Mouse (Mus musculus) bone marrow, adult 2 months (tissue): Measurements from ENCODE around the gene Map3k1. TPM values are rescaled to one million over a fixed set of nuclear protein-coding genes. Genes with fewer than 3 reads are reported as not detected.

Experiments
- H3K27ac ChIP-seq: fragments of 200-500 bp; 2 replicates; pipeline ENCODE4 v1.5.1; 2012; ENCODE audit warnings: low read depth, mild to moderate bottlenecking, control low read depth, inconsistent platforms, low read length; ENCODE audit not compliant: control insufficient read depth, poor library complexity, insufficient read depth
- H3K4me1 ChIP-seq: fragments of 200-500 bp; 2 replicates; pipeline ENCODE4 v1.6.1; 2011; ENCODE audit warnings: low read length; ENCODE audit not compliant: control insufficient read depth, insufficient read depth
- H3K4me3 ChIP-seq: fragments of 200-500 bp; replicated peaks from 2 replicates; pipeline ENCODE3; 2011; ENCODE audit warnings: mild to moderate bottlenecking, low read depth, low read length, control low read depth; ENCODE audit not compliant: control insufficient read depth
- CTCF ChIP-seq: fragments of 200-500 bp; IDR thresholded peaks from 2 replicates; pipeline ENCODE4 v1.5.1; 2011; ENCODE audit warnings: low read length, control low read depth; ENCODE audit not compliant: control insufficient read depth, insufficient read depth
- POLR2A ChIP-seq: fragments of 200-500 bp; IDR thresholded peaks from 2 replicates; pipeline ENCODE4 v1.6.1; 2011; ENCODE audit warnings: low read depth, mild to moderate bottlenecking, control low read depth, low read length, borderline replicate concordance; ENCODE audit not compliant: control insufficient read depth
- WGBS: fragments of 180-500 bp; shearing (Covaris S2); methylation state at CpG from one replicate; pipeline ENCODE4 v1.1.7; 2018; 5-methylcytosine and 5-hydroxymethylcytosine counted together
- polyA plus RNA-seq: library from polyadenylated mRNA; stranded (reverse); fragments of >200 nt; gene quantifications from 2 replicates; pipeline ENCODE4 v1.2.4, GENCODE M21; 2011; ENCODE audit warnings: low replicate concordance; ENCODE audit not compliant: missing spikeins, insufficient read depth, insufficient read length

Gene Map3k1
- polyA plus RNA-seq, 1 experiment, result 30.7 TPM

DNA sequence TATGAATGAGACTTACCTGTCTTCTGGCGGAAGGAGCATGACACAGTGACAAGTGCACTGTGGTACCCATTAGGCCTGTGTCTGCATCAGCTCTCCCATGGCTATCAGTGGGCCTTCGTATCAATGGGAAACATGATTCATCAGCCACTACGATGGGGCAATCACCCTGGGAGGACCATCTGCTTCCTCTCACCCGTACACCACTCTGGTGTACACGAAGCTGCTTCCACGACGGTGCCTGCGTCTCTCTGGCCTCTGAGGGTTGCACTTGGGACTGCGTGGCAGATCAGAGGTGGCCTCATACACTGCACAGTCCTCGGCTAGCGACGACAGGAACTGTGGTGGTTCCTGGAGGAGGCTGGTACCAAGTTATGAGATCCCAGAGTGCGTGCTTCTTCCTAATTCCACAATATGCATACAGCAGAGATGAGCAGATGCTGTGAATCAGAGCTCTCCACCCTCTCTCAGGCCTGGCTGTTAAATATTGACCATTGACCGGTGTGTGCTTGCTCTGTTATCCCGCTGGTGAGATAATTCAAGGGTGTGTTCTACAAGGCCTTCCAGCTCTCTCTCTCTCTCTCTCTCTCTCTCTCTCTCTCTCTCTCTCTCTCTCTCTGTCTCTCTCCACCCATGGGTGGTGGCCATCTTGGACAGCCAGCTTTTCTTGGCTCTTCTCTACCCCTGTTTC lies 9.6 kb upstream of the Map3k1 start:
- TF ChIP-seq POLR2A, result no peak
- no peak for TF ChIP-seq CTCF
- peaks cover 6% of the 10 kb centered on the region for H3K4me1 ChIP-seq
- no peak overlapping the region for H3K4me3 ChIP-seq
- WGBS, result 34% methylated on average over 15 of the region's 15 CpGs
- H3K27ac ChIP-seq, result no peak overlapping the region

DNA sequence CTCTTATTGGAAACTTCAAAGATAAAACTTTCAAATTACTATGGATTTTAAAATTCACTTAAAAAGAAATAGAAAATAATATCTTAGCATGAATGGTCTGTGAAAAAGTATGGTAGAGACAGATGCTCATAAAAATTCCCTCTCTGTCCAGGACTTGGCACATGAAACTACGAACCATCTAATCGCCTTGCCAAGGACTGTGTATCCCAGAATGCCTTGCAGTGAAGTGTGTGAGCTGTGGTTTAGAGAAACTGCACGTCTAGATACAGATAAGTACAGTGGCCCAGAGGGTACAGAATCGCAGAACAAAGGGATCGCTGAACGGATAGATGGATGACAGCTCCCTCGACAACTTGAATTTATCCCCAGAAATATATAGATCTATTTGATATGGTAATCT lies 9.0 kb upstream of the Map3k1 start:
- WGBS, result 65% methylated on average over 7 of the region's 7 CpGs
- no peak for TF ChIP-seq CTCF
- no peak overlapping the region for H3K4me3 ChIP-seq
- H3K4me1 ChIP-seq, result peaks cover 6% of the 10 kb centered on the region
- no peak overlapping the region for H3K27ac ChIP-seq

- H3K4me3 ChIP-seq, result no peak overlapping the region
- 84% methylated on average over 3 of the region's 3 CpGs for WGBS
- peaks cover 4% of the 10 kb centered on the region for H3K4me1 ChIP-seq
- TF ChIP-seq CTCF, result no peak
- TF ChIP-seq POLR2A, result no peak
- no peak overlapping the region for H3K27ac ChIP-seq
These were observed 7.6 kb upstream of the Map3k1 start for GRCm38 (mm10) chr13:111816431-111816830.

- no peak overlapping the region for H3K27ac ChIP-seq
- no peak for TF ChIP-seq CTCF
- no peak for TF ChIP-seq POLR2A
- 91% methylated on average over 4 of the region's 4 CpGs for WGBS
These were observed 6.7 kb upstream of the Map3k1 start for GRCm38 (mm10) chr13:111815486-111815885.

DNA sequence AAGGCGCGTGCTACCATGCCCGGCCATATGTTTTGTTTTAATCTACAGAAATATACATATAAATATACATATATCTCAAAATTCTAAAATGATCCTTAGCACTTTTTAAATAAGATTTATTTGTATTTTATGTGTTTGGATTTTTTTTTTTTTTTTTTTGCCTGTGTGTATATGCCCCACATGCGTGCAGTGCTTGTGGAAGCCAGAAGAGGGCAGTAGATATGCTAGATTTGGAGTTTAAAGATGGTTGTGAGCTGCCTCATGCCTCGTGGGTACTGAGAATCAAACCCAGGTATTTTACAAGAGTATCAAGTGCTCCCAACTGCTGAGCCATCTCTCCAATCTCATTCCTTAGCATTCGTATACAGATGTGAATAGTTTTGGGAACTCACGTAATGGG lies 6.2 kb upstream of the Map3k1 start:
- TF ChIP-seq CTCF (no peak), POLR2A (no peak)
- Histone ChIP-seq H3K4me3 (no peak overlapping the region), H3K27ac (no peak overlapping the region), H3K4me1 (peaks cover 4% of the 10 kb centered on the region)
- 92% methylated on average over 7 of the region's 7 CpGs for WGBS

More at GRCm38 (mm10) chr13:111815486-111815885, 6.7 kb upstream of the Map3k1 start:
- H3K4me3 ChIP-seq, result no peak overlapping the region
- peaks cover 4% of the 10 kb centered on the region for H3K4me1 ChIP-seq

DNA sequence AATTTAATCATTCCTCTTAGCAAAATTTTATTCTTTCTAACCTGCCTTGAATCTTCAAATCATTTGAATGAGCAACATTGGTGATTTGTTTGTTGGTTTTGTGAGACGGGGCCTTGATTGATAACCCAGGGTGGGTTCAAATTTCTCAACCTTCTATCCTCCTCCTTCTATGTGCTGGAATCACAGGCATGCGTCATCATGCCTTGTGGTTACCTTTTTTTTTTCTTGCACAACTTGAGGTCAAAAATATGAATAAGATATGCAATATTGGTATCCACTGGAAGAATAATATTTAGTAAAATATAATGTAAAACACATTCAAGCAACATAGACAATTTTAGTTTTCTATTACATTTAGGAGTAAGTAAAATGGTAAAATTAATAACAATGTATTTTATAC lies 3.9 kb upstream of the Map3k1 start:
- no peak overlapping the region for H3K27ac ChIP-seq
- no peak overlapping the region for H3K4me3 ChIP-seq
- WGBS, result 44% methylated on average over 2 of the region's 2 CpGs
- TF ChIP-seq POLR2A, result no peak
- TF ChIP-seq CTCF, result no peak
- no peaks in the 10 kb centered on the region; the same call in 1 of the 2 replicates for H3K4me1 ChIP-seq

DNA sequence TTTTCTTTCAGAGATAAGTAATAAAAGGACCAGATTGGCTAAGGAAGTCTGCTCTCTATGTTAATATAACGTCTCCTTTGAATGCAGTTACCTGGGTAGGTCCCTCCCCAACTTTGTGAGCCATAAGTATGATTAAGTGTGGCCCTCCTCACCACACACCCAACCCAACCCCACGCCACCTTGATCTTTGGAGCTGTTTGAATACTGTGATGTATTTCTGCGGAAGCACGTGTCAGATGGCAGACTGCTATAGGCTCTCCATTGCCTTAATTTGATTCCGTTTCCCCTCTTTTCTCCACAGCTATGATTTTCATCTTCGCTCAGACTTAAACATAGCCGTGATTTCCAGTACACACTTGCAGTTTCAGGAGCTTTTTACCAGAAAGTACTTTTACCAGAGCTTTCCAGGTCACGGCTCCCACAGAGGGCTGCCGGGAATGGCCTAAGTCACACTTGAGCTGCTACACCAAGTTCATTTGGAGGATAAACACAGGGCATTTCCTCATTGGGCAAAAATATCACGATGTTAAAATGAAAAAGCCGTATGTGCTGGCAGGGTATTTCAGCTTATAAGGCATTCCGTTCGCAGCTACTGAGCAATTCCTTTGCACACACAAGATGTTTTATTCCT lies 2.3 kb upstream of the Map3k1 start:
- no peak overlapping the region for H3K27ac ChIP-seq
- WGBS, result 88% methylated on average over 13 of the region's 13 CpGs
- no peak overlapping the region for H3K4me3 ChIP-seq
- H3K4me1 ChIP-seq, result no peaks in the 10 kb centered on the region
- TF ChIP-seq POLR2A (no peak), CTCF (no peak)

DNA sequence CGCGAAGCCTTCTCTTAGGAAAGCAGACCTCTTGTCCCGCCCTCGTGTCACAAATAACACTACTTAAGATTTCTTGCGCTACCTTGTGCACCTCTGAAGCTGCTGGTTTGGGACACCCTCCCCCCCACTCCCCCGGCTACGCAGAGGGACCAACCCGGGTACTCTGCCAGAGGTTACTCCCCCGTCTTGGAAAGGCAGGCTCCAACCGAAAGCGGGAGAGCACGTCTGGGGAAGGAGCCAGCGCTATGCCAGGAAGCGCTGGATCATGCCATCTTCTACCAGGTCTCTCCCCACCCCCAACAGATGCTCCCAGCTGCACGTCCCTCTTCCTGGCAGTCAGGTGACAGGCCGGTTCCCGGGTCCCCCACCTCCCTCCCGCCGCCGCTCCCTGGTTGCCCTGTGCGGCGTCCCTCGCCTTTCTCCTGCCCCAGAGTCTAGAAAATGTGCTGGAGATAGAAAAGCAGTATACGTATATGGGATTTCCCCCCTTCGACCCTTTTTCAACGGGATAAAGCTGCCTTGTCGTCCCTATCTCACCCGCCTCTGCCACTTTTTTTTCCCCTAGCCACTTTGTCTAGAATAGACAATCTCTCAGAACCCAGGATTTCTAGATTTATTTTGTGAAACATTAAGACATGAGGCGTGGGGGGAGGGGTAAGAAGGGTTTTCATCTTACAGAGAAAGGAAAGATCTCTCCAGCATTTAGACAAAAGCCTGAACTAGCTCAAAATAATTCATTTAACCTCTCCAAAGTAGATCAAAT lies 854 bp upstream of the Map3k1 start:
- TF ChIP-seq POLR2A (no peak), CTCF (no peak)
- WGBS, result 3% methylated on average over 29 of the region's 29 CpGs
- Histone ChIP-seq H3K4me1 (peaks cover 2% of the 10 kb centered on the region; the same call in 1 of the 2 replicates), H3K4me3 (peak overlapping the region; percentile 92), H3K27ac (peak overlapping the region; percentile 95)

DNA sequence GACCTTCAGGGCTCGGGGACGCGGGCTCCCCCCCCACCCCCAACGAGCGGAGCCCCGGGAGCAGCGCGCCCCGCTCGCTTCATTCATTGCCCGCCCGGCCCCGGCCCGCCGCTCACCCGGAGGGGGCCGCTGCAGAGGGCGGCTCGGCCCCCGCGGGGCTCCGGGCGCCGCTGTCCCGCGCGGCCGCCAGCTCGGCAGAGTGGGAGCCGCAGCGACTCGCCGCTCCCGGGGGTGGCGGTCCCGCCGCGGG lies 481 bp downstream of the Map3k1 start:
- peaks cover 2% of the 10 kb centered on the region; the same call in 1 of the 2 replicates for H3K4me1 ChIP-seq
- H3K27ac ChIP-seq, result peak overlapping the region; percentile 99
- H3K4me3 ChIP-seq, result peak overlapping the region; percentile 72
- WGBS, result under 1% methylated on average over 31 of the region's 38 CpGs
- TF ChIP-seq CTCF (no peak), POLR2A (no peak)
